Mouse (Mus musculus) midbrain, postnatal 0 days (tissue): ENCODE measurements around the gene Sptb. TPM values are rescaled to one million over a fixed set of nuclear protein-coding genes. Genes with fewer than 3 reads are reported as not detected.
A peak's percentile ranks its signal among the peaks of the same experiment; 100 is the strongest.

Experiments used
- ATAC-seq: fragments of 200-750 bp; cut with Nextera tagmentation; 2 replicates; pipeline ENCODE4 v1.8.0; 2017; ENCODE audit warnings: moderate number of reproducible peaks, mild to moderate bottlenecking, moderate TSS enrichment, moderate library complexity; ENCODE audit not compliant: low FRiP score
- DNase-seq: peaks from one replicate; pipeline ENCODE4 v3.0.0-alpha.2; 2015; ENCODE audit warnings: low spot score
- H3K27ac ChIP-seq: fragments of 300-500 bp; sonication (generic); 2 replicates; pipeline ENCODE4 v1.5.1; 2014; ENCODE audit warnings: low read depth, mild to moderate bottlenecking, low read length, mixed read lengths
- H3K27me3 ChIP-seq: fragments of 300-500 bp; sonication (generic); 2 replicates; pipeline ENCODE4 v1.6.1; 2014; ENCODE audit warnings: low read length, control low read depth, mixed read lengths; ENCODE audit not compliant: insufficient read depth
- H3K36me3 ChIP-seq: fragments of 300-500 bp; sonication (generic); 2 replicates; pipeline ENCODE4 v1.6.1; 2014; ENCODE audit warnings: low read length, control low read depth, mixed read lengths; ENCODE audit not compliant: insufficient read depth
- H3K4me1 ChIP-seq: fragments of 300-500 bp; sonication (generic); 2 replicates; pipeline ENCODE4 v1.6.1; 2014; ENCODE audit warnings: mild to moderate bottlenecking, control low read depth, antibody characterized with exemption, low read length, mixed read lengths; ENCODE audit not compliant: insufficient read depth
- H3K4me2 ChIP-seq: fragments of 300-500 bp; sonication (generic); 2 replicates; pipeline ENCODE4 v1.6.1; 2014; ENCODE audit warnings: low read depth, mild to moderate bottlenecking, low read length, mixed read lengths; ENCODE audit not compliant: poor library complexity, severe bottlenecking
- H3K4me3 ChIP-seq: fragments of 300-500 bp; sonication (generic); 2 replicates; pipeline ENCODE4 v1.5.1; 2014; ENCODE audit warnings: low read depth, mild to moderate bottlenecking, low read length, moderate library complexity
- H3K9ac ChIP-seq: fragments of 300-500 bp; sonication (generic); replicated peaks from 2 replicates; pipeline ENCODE4 v1.6.1; 2014; ENCODE audit warnings: mild to moderate bottlenecking, low read length, moderate library complexity, mixed read lengths; ENCODE audit not compliant: poor library complexity, severe bottlenecking
- H3K9me3 ChIP-seq: fragments of 300-500 bp; sonication (generic); 2 replicates; pipeline ENCODE4 v1.6.1; 2016; ENCODE audit warnings: low read length, control low read depth
- CTCF ChIP-seq: IDR thresholded peaks from 2 replicates; pipeline ENCODE4 v1.5.1; 2016; ENCODE audit warnings: antibody characterized with exemption, mild to moderate bottlenecking
- WGBS: fragments of 180-500 bp; shearing (Covaris S2); extraction: QIAGEN DNeasy Blood & Tissue Kit; methylation state at CpG from one replicate; pipeline ENCODE4 v1.1.7; 2014; 5-methylcytosine and 5-hydroxymethylcytosine counted together
- polyA plus RNA-seq: library from polyadenylated mRNA; unstranded; fragments of >200 nt; fragmentation: Nextera tagmentation; extraction: Ambion mirVana; gene quantifications from 2 replicates; pipeline ENCODE4 v1.2.1, GENCODE M21; 2015
- total RNA-seq: library from RNA; depleted of rRNA; stranded (reverse); fragments of >200 nt; gene quantifications from 2 replicates; pipeline ENCODE4 v1.2.3, GENCODE M21; 2014

Gene Sptb
- total and polyA plus RNA-seq, 2 experiments from 2014 or later, result 4.8 to 32.8 TPM

- peaks cover 8% of the 10 kb centered on the region for H3K4me1 ChIP-seq
- TF ChIP-seq CTCF, result no peak
- peak overlapping the region; percentile 52 for H3K4me2 ChIP-seq
- H3K9ac ChIP-seq, result no peak overlapping the region
- H3K36me3 ChIP-seq, result no peaks in the 10 kb centered on the region
- DNase-seq, result peak; percentile 65
- H3K4me3 ChIP-seq, result peak overlapping the region; percentile 18; the same call in 1 of the 2 replicates
- 4% methylated on average over 17 of the region's 17 CpGs for WGBS
- no peaks in the 10 kb centered on the region for H3K27me3 ChIP-seq
- no peaks in the 10 kb centered on the region for H3K9me3 ChIP-seq
- no peak for ATAC-seq
- H3K27ac ChIP-seq, result peak overlapping the region; percentile 14; the same call in 1 of the 2 replicates
These were observed 15.4 kb downstream of the Sptb start for GRCm38 (mm10) chr12:76694801-76695505.

GRCm38 (mm10) chr12:76687498-76688200 lies 22.7 kb downstream of the Sptb start:
- H3K4me3 ChIP-seq, result no peak overlapping the region
- H3K27me3 ChIP-seq, result no peaks in the 10 kb centered on the region
- H3K9me3 ChIP-seq, result no peaks in the 10 kb centered on the region
- WGBS, result 71% methylated on average over 10 of the region's 10 CpGs
- no peak overlapping the region for H3K9ac ChIP-seq
- ATAC-seq, result no peak
- H3K36me3 ChIP-seq, result no peaks in the 10 kb centered on the region
- TF ChIP-seq CTCF, result no peak
- H3K4me1 ChIP-seq, result no peaks in the 10 kb centered on the region; the same call in 1 of the 2 replicates
- no peak for DNase-seq
- H3K27ac ChIP-seq, result no peak overlapping the region
- no peak overlapping the region for H3K4me2 ChIP-seq

- H3K9me3 ChIP-seq, result no peaks in the 10 kb centered on the region
- H3K9ac ChIP-seq, result no peak overlapping the region
- H3K4me2 ChIP-seq, result no peak overlapping the region
- DNase-seq, result no peak
- H3K36me3 ChIP-seq, result no peaks in the 10 kb centered on the region
- H3K4me1 ChIP-seq, result no peaks in the 10 kb centered on the region; the same call in 1 of the 2 replicates
- 98% methylated on average over 3 of the region's 3 CpGs for WGBS
- no peak for ATAC-seq
- H3K27ac ChIP-seq, result no peak overlapping the region
- no peaks in the 10 kb centered on the region for H3K27me3 ChIP-seq
- TF ChIP-seq CTCF, result no peak
- H3K4me3 ChIP-seq, result no peak overlapping the region
These were observed 24.7 kb downstream of the Sptb start for GRCm38 (mm10) chr12:76685647-76686046.

- no peak overlapping the region for H3K27ac ChIP-seq
- H3K4me3 ChIP-seq, result no peak overlapping the region
- no peaks in the 10 kb centered on the region for H3K36me3 ChIP-seq
- H3K9ac ChIP-seq, result no peak overlapping the region
- TF ChIP-seq CTCF, result no peak
- H3K4me1 ChIP-seq, result no peaks in the 10 kb centered on the region
- H3K9me3 ChIP-seq, result no peaks in the 10 kb centered on the region
- no peak overlapping the region for H3K4me2 ChIP-seq
- 57% methylated on average over 6 of the region's 6 CpGs for WGBS
- no peaks in the 10 kb centered on the region for H3K27me3 ChIP-seq
- DNase-seq (no peak), ATAC-seq (no peak)
These were observed 25.9 kb downstream of the Sptb start for GRCm38 (mm10) chr12:76684493-76684892.

GRCm38 (mm10) chr12:76681937-76682336 lies 28.4 kb downstream of the Sptb start:
- H3K4me2 ChIP-seq, result no peak overlapping the region
- H3K9me3 ChIP-seq, result no peaks in the 10 kb centered on the region
- DNase-seq (no peak), ATAC-seq (no peak)
- H3K9ac ChIP-seq, result no peak overlapping the region
- H3K4me1 ChIP-seq, result no peaks in the 10 kb centered on the region
- H3K36me3 ChIP-seq, result no peaks in the 10 kb centered on the region
- no peak for TF ChIP-seq CTCF
- no peak overlapping the region for H3K4me3 ChIP-seq
- no peak overlapping the region for H3K27ac ChIP-seq
- H3K27me3 ChIP-seq, result no peaks in the 10 kb centered on the region

GRCm38 (mm10) chr12:76677068-76677467 lies 33.3 kb downstream of the Sptb start:
- DNase-seq, result no peak
- Histone ChIP-seq H3K4me1 (0 out of 2 replicates have a peak, but pooled peaks cover 3% of the 10 kb centered on the region), H3K9ac (no peak overlapping the region), H3K9me3 (no peaks in the 10 kb centered on the region), H3K27me3 (no peaks in the 10 kb centered on the region), H3K4me2 (no peak overlapping the region), H3K4me3 (no peak overlapping the region), H3K36me3 (no peaks in the 10 kb centered on the region), H3K27ac (no peak overlapping the region)
- 66% methylated on average over 7 of the region's 7 CpGs for WGBS
- no peak for ATAC-seq
- no peak for TF ChIP-seq CTCF
